Mouse (Mus musculus) left cerebral cortex, adult 18-20 months (tissue): Measurements from ENCODE around the gene Serpinh1. TPM values are rescaled to one million over a fixed set of nuclear protein-coding genes. Genes with fewer than 3 reads are reported as not detected.
"Not testable (repeated sequence)": the region's sequence is repeated elsewhere in the genome, so short reads cannot be mapped to it uniquely, and the experiment has no call there.

Experiments
- DNase-seq, 2 experiments: peaks; one replicate each; pipeline ENCODE4 v3.0.0; 2021 to 2022; ENCODE audit warnings: low spot score in 2 of 2, mixed read lengths in 1 of 2
- total RNA-seq, 2 experiments: library from RNA; stranded (reverse); gene quantifications; 2 replicates each; pipeline ENCODE4 v1.2.3; 2021

Serpinh1 gene
- total RNA-seq, 2 experiments from 2014 or later, result 20.2 to 23.6 TPM

- DNase-seq, result peak; percentile 70 to 87
These were observed 22.4 kb upstream of the Serpinh1 start for GRCm38 (mm10) chr7:99375455-99375854.

- DNase-seq, result not testable (repeated sequence)
These were observed 21.3 kb upstream of the Serpinh1 start for GRCm38 (mm10) chr7:99374325-99374724.

- no peak for DNase-seq
These were observed 13.7 kb upstream of the Serpinh1 start for GRCm38 (mm10) chr7:99366716-99367115.

- peak; percentile 67 to 79 for DNase-seq
These were observed 12.0 kb upstream of the Serpinh1 start for GRCm38 (mm10) chr7:99365069-99365468.

GRCm38 (mm10) chr7:99362137-99362536 lies 9.1 kb upstream of the Serpinh1 start:
- DNase-seq, result no peak

- DNase-seq, result no peak
These were observed 7.9 kb upstream of the Serpinh1 start for GRCm38 (mm10) chr7:99360803-99361414.

- DNase-seq, result peak; percentile 51 to 61
These were observed 7.2 kb upstream of the Serpinh1 start for GRCm38 (mm10) chr7:99360021-99360802.

GRCm38 (mm10) chr7:99358371-99358770 lies 5.3 kb upstream of the Serpinh1 start:
- no peak for DNase-seq

- no peak for DNase-seq
These were observed 4.2 kb upstream of the Serpinh1 start for GRCm38 (mm10) chr7:99357201-99357600.

GRCm38 (mm10) chr7:99356244-99356930 lies 3.3 kb upstream of the Serpinh1 start:
- DNase-seq, result no peak

GRCm38 (mm10) chr7:99355731-99356131 lies 2.7 kb upstream of the Serpinh1 start:
- peak; percentile 62 to 71 for DNase-seq

- no peak for DNase-seq
These were observed 1.1 kb downstream of the Serpinh1 start for GRCm38 (mm10) chr7:99351802-99352517.

- DNase-seq, result no peak
These were observed 1.8 kb downstream of the Serpinh1 start for GRCm38 (mm10) chr7:99351104-99351801.

- no peak for DNase-seq
These were observed 3.0 kb downstream of the Serpinh1 start for GRCm38 (mm10) chr7:99349782-99350720.

GRCm38 (mm10) chr7:99348883-99349282 lies 4.2 kb downstream of the Serpinh1 start:
- no peak for DNase-seq

- DNase-seq, result no peak
These were observed 5.8 kb downstream of the Serpinh1 start for GRCm38 (mm10) chr7:99347268-99347667.

GRCm38 (mm10) chr7:99343577-99343976 lies 9.5 kb downstream of the Serpinh1 start:
- no peak for DNase-seq

- no peak for DNase-seq
These were observed 12.3 kb downstream of the Serpinh1 start for GRCm38 (mm10) chr7:99340736-99341135.

GRCm38 (mm10) chr7:99332774-99333480 lies 20.1 kb downstream of the Serpinh1 start:
- DNase-seq, result peak; percentile 58 to 83
